Mouse (Mus musculus) spleen, adult 2 months (tissue): Measurements from ENCODE around the gene Cfap61.

Experiments used
- CTCF ChIP-seq: fragments of 200-500 bp; IDR thresholded peaks from 2 replicates; pipeline ENCODE4 v1.5.1; 2011; ENCODE audit warnings: mild to moderate bottlenecking, inconsistent platforms; ENCODE audit not compliant: insufficient read depth, insufficient read length, insufficient replicate concordance; ENCODE audit errors: extremely low read depth
- POLR2A ChIP-seq: fragments of 200-500 bp; IDR thresholded peaks from 2 replicates; pipeline ENCODE4 v1.6.1; 2011; ENCODE audit warnings: low read depth, low read length, inconsistent platforms

DNA sequence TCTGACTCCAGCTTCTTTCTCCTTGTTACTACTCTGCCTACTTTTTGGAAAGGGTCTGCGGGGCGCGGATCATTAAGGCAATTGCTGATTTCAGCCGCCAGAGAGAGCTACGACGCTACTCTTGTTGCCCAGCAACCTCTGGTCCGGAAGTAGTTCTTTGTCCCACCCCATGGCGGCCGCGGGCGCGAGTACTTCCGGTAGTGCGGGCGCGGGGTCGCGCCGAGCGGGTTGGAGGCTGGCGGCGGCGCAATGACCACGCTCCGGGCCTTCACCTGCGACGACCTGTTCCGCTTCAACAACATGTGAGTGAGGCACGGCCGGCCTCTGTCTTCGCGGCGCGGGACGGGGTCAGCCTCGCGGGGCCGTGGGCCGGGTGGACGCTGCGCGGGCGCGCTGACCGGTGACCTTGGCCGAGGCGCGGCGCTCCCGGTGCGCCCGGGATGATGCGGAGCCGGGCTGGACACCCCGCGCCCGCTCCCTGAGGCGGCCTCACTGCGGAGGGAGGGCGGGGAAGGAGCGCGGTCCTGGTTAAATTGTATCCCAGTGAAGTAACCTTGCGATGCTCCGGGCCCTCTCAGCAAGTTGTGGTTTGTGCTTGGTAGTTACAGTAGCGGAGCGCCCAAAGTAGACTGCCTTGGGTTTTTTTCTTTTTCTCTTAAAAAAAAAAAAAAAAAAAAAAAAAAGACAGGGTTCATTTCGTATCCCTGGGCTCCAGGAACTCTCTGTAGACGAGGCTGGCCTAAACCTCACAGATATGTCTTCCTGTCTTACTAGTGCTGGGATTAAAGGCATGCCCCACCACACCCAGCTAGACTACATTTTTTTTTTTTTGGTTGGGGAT lies 31.3 kb upstream of the Cfap61 start:
- TF ChIP-seq CTCF (peak; percentile 41; the same call in 1 of the 2 replicates), POLR2A (no peak)
